Mouse (Mus musculus): Measurements from ENCODE around the gene Rps6ka1.

DNA sequence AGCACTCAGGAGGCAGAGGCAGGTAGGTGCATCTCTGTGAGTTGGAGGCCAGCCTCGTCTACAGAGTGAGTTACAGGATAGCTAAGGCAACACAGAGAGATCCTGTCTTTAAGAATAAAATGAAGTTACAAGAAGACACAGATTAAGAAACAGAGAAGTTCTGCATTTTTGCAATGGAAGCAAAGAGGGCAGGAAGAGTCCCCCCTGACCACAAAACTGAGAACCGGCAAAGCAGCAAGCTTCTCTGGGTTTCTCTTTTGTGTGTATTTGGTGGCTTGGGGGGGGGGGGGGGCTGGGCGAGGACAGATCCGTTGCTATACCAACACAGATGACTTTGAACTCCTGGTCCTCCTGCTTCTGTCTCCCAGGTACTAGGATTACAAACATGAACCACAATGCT lies 19.5 kb upstream of the Rps6ka1 start:
- TF ChIP-seq CTCF (conservative IDR thresholded peaks at IDR 0.05; ENCODE audit: low read length) (no peak), POU5F1 (IDR thresholded peaks at IDR 0.05; ENCODE audit: borderline replicate concordance, low read length) (no peak)
